In the genomic region with DNA sequence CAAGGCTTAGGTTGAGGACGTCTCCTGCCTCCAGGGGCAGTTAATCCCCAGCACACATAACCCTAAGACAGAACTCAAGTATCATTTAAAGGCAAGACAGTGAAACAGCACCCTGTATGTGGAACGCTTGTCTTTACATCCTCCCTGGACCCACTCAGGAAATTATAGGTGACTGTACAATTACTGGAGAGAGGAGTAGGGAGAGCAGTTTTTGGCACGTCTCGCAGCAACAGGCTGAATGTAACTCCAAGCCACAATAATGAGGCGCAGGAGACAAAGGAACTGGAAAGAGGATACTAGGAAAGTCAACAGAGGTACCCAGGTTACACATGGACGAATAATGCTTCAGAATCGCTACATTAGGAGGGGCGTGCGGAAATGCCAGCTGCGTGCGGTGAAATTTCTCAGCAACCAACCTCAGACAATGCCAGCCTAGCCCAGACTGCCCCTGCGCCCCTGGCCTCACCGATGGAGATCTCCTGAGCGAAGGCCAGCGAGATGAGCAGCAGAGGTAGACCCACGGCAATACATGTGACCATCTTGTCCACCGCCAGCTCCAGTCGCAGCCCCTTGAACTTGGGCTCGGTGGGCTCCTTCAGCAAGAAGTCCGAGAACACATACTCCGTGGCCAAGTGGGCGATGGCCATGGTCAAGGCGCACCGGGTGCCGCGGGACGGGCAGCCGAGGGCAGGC, we compare ENCODE assay signal across 8 mouse cellular contexts. TPM values are rescaled to one million over a fixed set of nuclear protein-coding genes. Genes with fewer than 3 reads are reported as not detected.
DNase-seq lines count a peak whose midpoint lies in the region; ATAC-seq and TF ChIP-seq lines count a peak whose summit lies in the region.

No protein-coding gene starts in this region.

- peaks cover 1% of the 10 kb centered on the region for H3K9me3 ChIP-seq in ES-Bruce4 (replicated peaks; ENCODE audit: control insufficient read depth, insufficient read depth, low read length, poor library complexity, severe bottlenecking)
- H3K9me3 ChIP-seq in forebrain, embryonic 10.5 days, result no peaks in the 10 kb centered on the region
- H3K9me3 ChIP-seq in limb, embryonic 14.5 days (ENCODE audit: control insufficient read depth, low read length), result no peaks in the 10 kb centered on the region
- H3K9me3 ChIP-seq in neural tube, embryonic 15.5 days (replicated peaks), result no peaks in the 10 kb centered on the region

- peak overlapping the region; percentile 75 for H3K9ac ChIP-seq in ES-Bruce4 (ENCODE audit: low read depth, poor library complexity, severe bottlenecking)
- peak overlapping the region; percentile 89 for H3K9ac ChIP-seq in limb, embryonic 14.5 days (ENCODE audit: low read depth, low read length, severe bottlenecking)
- H3K9ac ChIP-seq in neural tube, embryonic 15.5 days (replicated peaks), result peak overlapping the region; percentile 93

- H3K4me3 ChIP-seq in kidney, adult 2 months (ENCODE audit: insufficient read depth, low read depth, low read length), result peak overlapping the region; percentile 76
- peak overlapping the region; percentile 80 for H3K4me3 ChIP-seq in ES-Bruce4 (ENCODE audit: low read depth, low read length)
- peak overlapping the region; percentile 92 for H3K4me3 ChIP-seq in forebrain, embryonic 10.5 days
- H3K4me3 ChIP-seq in limb, embryonic 14.5 days (replicated peaks; ENCODE audit: low read length), result peak overlapping the region; percentile 91
- H3K4me3 ChIP-seq in neural tube, embryonic 15.5 days (replicated peaks), result peak overlapping the region; percentile 87

- TF ChIP-seq EP300 in ES-Bruce4 (IDR thresholded peaks at IDR 0.05; ENCODE audit: insufficient read depth, low read depth, low read length), result no peak

- H3K4me1 ChIP-seq in kidney, adult 2 months (ENCODE audit: control insufficient read depth, insufficient read depth, low read length), result no peaks in the 10 kb centered on the region
- H3K4me1 ChIP-seq in ES-Bruce4 (ENCODE audit: control insufficient read depth, insufficient read depth, low read length), result no peaks in the 10 kb centered on the region
- peaks cover 27% of the 10 kb centered on the region for H3K4me1 ChIP-seq in forebrain, embryonic 10.5 days
- H3K4me1 ChIP-seq in limb, embryonic 14.5 days (ENCODE audit: control insufficient read depth, insufficient read depth, low read length), result peaks cover 13% of the 10 kb centered on the region
- peaks cover 45% of the 10 kb centered on the region for H3K4me1 ChIP-seq in neural tube, embryonic 15.5 days

- no peak for TF ChIP-seq POLR2A in kidney, adult 2 months (IDR thresholded peaks at IDR 0.05; ENCODE audit: low read depth, low read length)
- TF ChIP-seq POLR2A in ES-Bruce4 (IDR thresholded peaks at IDR 0.05; ENCODE audit: insufficient read depth, low read length), result no peak
- no peak for TF ChIP-seq POLR2A in limb, embryonic 14.5 days (IDR thresholded peaks at IDR 0.05; ENCODE audit: borderline replicate concordance, extremely low read depth, insufficient read depth, insufficient read length)

- DNase-seq in kidney, adult 2 months, result no peak
- no peak for DNase-seq in kidney, postnatal 4 days
- peak; percentile 18 for DNase-seq in forebrain, embryonic 10.5 days (ENCODE audit: extremely low spot score, low spot score)
- DNase-seq in limb, embryonic 14.5 days (ENCODE audit: low spot score), result no peak
- DNase-seq in spleen, adult 18-20 months, result no peak
- DNase-seq in left cerebral cortex, postnatal 14 days (ENCODE audit: low spot score in 2 of 2), result no peak

- H3K27ac ChIP-seq in kidney, adult 2 months (ENCODE audit: insufficient read depth, low read depth, low read length), result no peak overlapping the region
- no peak overlapping the region for H3K27ac ChIP-seq in ES-Bruce4 (ENCODE audit: insufficient read depth, low read length)
- H3K27ac ChIP-seq in forebrain, embryonic 10.5 days, result peak overlapping the region; percentile 95
- H3K27ac ChIP-seq in limb, embryonic 14.5 days (replicated peaks; ENCODE audit: low read depth, low read length), result peak overlapping the region; percentile 85
- H3K27ac ChIP-seq in neural tube, embryonic 15.5 days (replicated peaks), result peak overlapping the region; percentile 95

- intact Hi-C loops in left cerebral cortex, postnatal 14 days (cut with DNase I), result loop anchor here (5.0 kb wide), 1 partner anchor 123 kb away; no protein-coding TSS in a partner anchor

- no peak for TF ChIP-seq CTCF in kidney, adult 2 months (conservative IDR thresholded peaks at IDR 0.05; ENCODE audit: insufficient read depth, insufficient read length, low read depth, low read length)
- no peak for TF ChIP-seq CTCF in ES-Bruce4 (IDR thresholded peaks at IDR 0.05; ENCODE audit: low read depth, low read length)

- peak overlapping the region; percentile 79 for H3K4me2 ChIP-seq in limb, embryonic 14.5 days (replicated peaks; ENCODE audit: low read depth, low read length, severe bottlenecking)
- H3K4me2 ChIP-seq in neural tube, embryonic 15.5 days, result peak overlapping the region; percentile 66

- no peaks in the 10 kb centered on the region for H3K36me3 ChIP-seq in kidney, adult 2 months (ENCODE audit: control insufficient read depth, insufficient read depth, low read length)
- H3K36me3 ChIP-seq in ES-Bruce4 (ENCODE audit: control insufficient read depth, insufficient read depth, low read length, poor library complexity, severe bottlenecking), result no peaks in the 10 kb centered on the region
- peaks cover 22% of the 10 kb centered on the region for H3K36me3 ChIP-seq in forebrain, embryonic 10.5 days (replicated peaks)
- H3K36me3 ChIP-seq in limb, embryonic 14.5 days (ENCODE audit: control insufficient read depth, insufficient read depth, low read length), result no peaks in the 10 kb centered on the region
- no peaks in the 10 kb centered on the region; the same call in 1 of the 2 replicates for H3K36me3 ChIP-seq in neural tube, embryonic 15.5 days

- 1% methylated on average over 28 of the region's 28 CpGs for WGBS in kidney, adult 2 months
- WGBS in forebrain, embryonic 10.5 days, result under 1% methylated on average over 28 of the region's 28 CpGs
- WGBS in limb, embryonic 14.5 days, result under 1% methylated on average over 27 of the region's 28 CpGs
- WGBS in neural tube, embryonic 15.5 days, result 1% methylated on average over 28 of the region's 28 CpGs

- ATAC-seq in limb, embryonic 14.5 days (ENCODE audit: low FRiP score, low read depth), result peak; percentile 6
- peak; percentile 67 for ATAC-seq in neural tube, embryonic 15.5 days (ENCODE audit: low FRiP score)

- no peaks in the 10 kb centered on the region for H3K27me3 ChIP-seq in kidney, adult 2 months (replicated peaks; ENCODE audit: control insufficient read depth, insufficient read depth, low read length)
- no peaks in the 10 kb centered on the region for H3K27me3 ChIP-seq in ES-Bruce4 (ENCODE audit: control insufficient read depth, insufficient read depth, low read length, poor library complexity, severe bottlenecking)
- H3K27me3 ChIP-seq in forebrain, embryonic 10.5 days (ENCODE audit: poor library complexity, severe bottlenecking), result peaks cover 6% of the 10 kb centered on the region; the same call in 1 of the 2 replicates
- no peaks in the 10 kb centered on the region for H3K27me3 ChIP-seq in limb, embryonic 14.5 days (ENCODE audit: control insufficient read depth, insufficient read depth, low read length)
- no peaks in the 10 kb centered on the region for H3K27me3 ChIP-seq in neural tube, embryonic 15.5 days (replicated peaks)

RNA-seq across cellular contexts. Expression of gene Panx1, which starts 0.7 kb away (rescaled TPM):
- 4.4 and 7.3 TPM in 2 replicates for polyA plus RNA-seq in kidney, adult 2 months (2012; rRNA removed)
- polyA plus RNA-seq in ES-Bruce4 (2011; ENCODE audit: insufficient read depth, insufficient read length, low read depth, missing spikeins), result 13.5 and 15.2 TPM in 2 replicates
- polyA plus RNA-seq in forebrain, embryonic 10.5 days (2016; fragmentation: Nextera tagmentation; extraction: Ambion mirVana), result 68.8 and 69.9 TPM in 2 replicates
- polyA plus RNA-seq in limb, embryonic 14.5 days (2012; rRNA removed), result 41.7 and 52.8 TPM in 2 replicates
- polyA plus RNA-seq in limb, embryonic 14.5 days (2014; fragmentation: Nextera tagmentation; extraction: Ambion mirVana), result 49.5 and 52.5 TPM in 2 replicates
- polyA plus RNA-seq in neural tube, embryonic 15.5 days (2015; fragmentation: Nextera tagmentation; extraction: Ambion mirVana), result 138 and 164 TPM in 2 replicates
- total RNA-seq in left cerebral cortex, postnatal 14 days (2021), result 10 to 100 TPM; 42.2 to 43.4 TPM

Comparison
In these comparisons a context has a peak if more than half of its experiments do, and no peak if none do; other contexts are left out.
1. H3K27ac ChIP-seq: peak in forebrain, embryonic 10.5 days (single experiment), limb, embryonic 14.5 days (single experiment) and neural tube, embryonic 15.5 days (single experiment); none in kidney, adult 2 months (single experiment) and ES-Bruce4 (single experiment).
2. Peak in every context shown above with its lines, with median percentiles within 50 percentile points of each other: H3K4me3 ChIP-seq and H3K9ac ChIP-seq.